Mouse (Mus musculus): ENCODE results near the gene Trappc10. TPM values are rescaled to one million over a fixed set of nuclear protein-coding genes. Genes with fewer than 3 reads are reported as not detected.

Gene Trappc10
- total RNA-seq, 2 experiments from 2014 or later, result 43.6 to 45.3 TPM

- DNase-seq, result no peak
These were observed 86.4 kb downstream of the Trappc10 start for GRCm38 (mm10) chr10:78158041-78158440.

- no peak for DNase-seq
These were observed 87.5 kb downstream of the Trappc10 start for GRCm38 (mm10) chr10:78156926-78157325.

- no peak for DNase-seq
These were observed 95.3 kb downstream of the Trappc10 start for GRCm38 (mm10) chr10:78148834-78149766.

GRCm38 (mm10) chr10:78147908-78148441 is 96.5 kb downstream of the Trappc10 start:
- DNase-seq, result no peak

GRCm38 (mm10) chr10:78143727-78144505 is 100.5 kb downstream of the Trappc10 start:
- no peak for DNase-seq

GRCm38 (mm10) chr10:78140843-78141242 is 103.6 kb downstream of the Trappc10 start:
- no peak for DNase-seq

- DNase-seq, result no peak
These were observed 104.2 kb downstream of the Trappc10 start for GRCm38 (mm10) chr10:78140251-78140600.

- DNase-seq, result no peak
These were observed 104.7 kb downstream of the Trappc10 start for GRCm38 (mm10) chr10:78139572-78140250.

- DNase-seq, result peak; percentile 70
These were observed 105.5 kb downstream of the Trappc10 start for GRCm38 (mm10) chr10:78138812-78139523.

GRCm38 (mm10) chr10:78137191-78137590 is 107.2 kb downstream of the Trappc10 start:
- no peak for DNase-seq

Other genes with a start within 250 kb of the Trappc10 start
- gene Pfkl, start 234.6 kb downstream of the Trappc10 start, total RNA-seq (2021), result 100 to 1,000 TPM; 118 to 133 TPM
- gene Dnmt3l, start 202.7 kb downstream of the Trappc10 start, total RNA-seq (2021), result not detected
- gene Aire, start 201.0 kb downstream of the Trappc10 start, total RNA-seq (2021), result not detected
- 1 to 10 TPM; 3.8 to 4.6 TPM for gene Icosl, start 175.3 kb downstream of the Trappc10 start, total RNA-seq (2021)
- gene D10Jhu81e, start 74.9 kb downstream of the Trappc10 start, total RNA-seq (2021), result 100 to 1,000 TPM; 198 to 215 TPM
- 10 to 100 TPM; 10.2 to 11.0 TPM for gene Pwp2, start 59.5 kb downstream of the Trappc10 start, total RNA-seq (2021)
- gene Agpat3, start 107.8 kb upstream of the Trappc10 start, total RNA-seq (2021), result 100 to 1,000 TPM; 242 to 263 TPM
- gene Rrp1, start 168.4 kb upstream of the Trappc10 start, total RNA-seq (2021), result 100 to 1,000 TPM; 132 to 138 TPM
- 10 to 100 TPM; 42.8 to 45.3 TPM for gene Cstb, start 181.0 kb upstream of the Trappc10 start, total RNA-seq (2021)
- gene Pdxk, start 220.3 kb upstream of the Trappc10 start, total RNA-seq (2021), result 1 to 10 TPM; 6.8 to 8.5 TPM